Mouse (Mus musculus): ENCODE data around the gene Erich3.

DNA sequence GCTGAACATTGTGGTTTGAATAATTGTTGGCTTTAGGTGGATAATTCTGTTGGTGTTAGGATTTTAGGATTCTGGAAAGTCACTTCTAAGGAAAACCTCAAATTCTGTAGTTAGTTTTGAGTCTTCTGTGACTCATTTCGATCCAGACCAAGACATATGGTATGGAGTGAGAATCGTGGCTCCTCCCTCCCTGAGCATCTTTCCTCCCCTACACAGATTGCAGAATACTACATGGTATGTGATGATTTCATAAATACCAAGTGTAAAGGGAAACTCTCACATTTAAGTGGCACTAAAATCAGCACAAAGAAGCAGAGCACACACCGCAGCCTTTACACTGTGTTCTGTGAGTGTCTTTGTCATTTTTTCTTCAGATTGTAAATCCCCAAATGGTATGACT is 4.8 kb downstream of the Erich3 start:
- TF ChIP-seq CTCF (IDR thresholded peaks at IDR 0.05; ENCODE audit: borderline replicate concordance, insufficient read depth, low read length), result no peak
- TF ChIP-seq POLR2A (IDR thresholded peaks at IDR 0.05; ENCODE audit: low read depth, low read length), result no peak
